Mouse (Mus musculus) E14TG2a.4 (cell line): Measurements from ENCODE around the gene Shc3.

ENCODE experiments used
- CTCF ChIP-seq: conservative IDR thresholded peaks from 2 replicates; pipeline ENCODE4 v1.5.1; 2014; ENCODE audit warnings: low read length
- NANOG ChIP-seq: IDR thresholded peaks from 2 replicates; pipeline ENCODE4 v1.6.1; 2014; ENCODE audit warnings: borderline replicate concordance, low read length, mixed read lengths
- POU5F1 ChIP-seq: IDR thresholded peaks from 2 replicates; pipeline ENCODE4 v1.6.1; 2014; ENCODE audit warnings: low read length, borderline replicate concordance

GRCm38 (mm10) chr13:51580263-51581044 lies 11.2 kb upstream of the Shc3 start:
- TF ChIP-seq CTCF (no peak), POU5F1 (no peak), NANOG (no peak)
